Mouse (Mus musculus) olfactory bulb, adult 2 months (tissue): ENCODE measurements around the gene Chn2.

Experiments
- CTCF ChIP-seq: fragments of 200-500 bp; IDR thresholded peaks from 2 replicates; pipeline ENCODE4 v1.5.1; 2012; ENCODE audit warnings: low read depth, mild to moderate bottlenecking, low read length, moderate library complexity; ENCODE audit not compliant: insufficient read depth
- POLR2A ChIP-seq: fragments of 200-500 bp; IDR thresholded peaks from 2 replicates; pipeline ENCODE4 v1.6.1; 2012; ENCODE audit warnings: mild to moderate bottlenecking, low read depth, low read length, moderate library complexity; ENCODE audit not compliant: insufficient read depth

DNA sequence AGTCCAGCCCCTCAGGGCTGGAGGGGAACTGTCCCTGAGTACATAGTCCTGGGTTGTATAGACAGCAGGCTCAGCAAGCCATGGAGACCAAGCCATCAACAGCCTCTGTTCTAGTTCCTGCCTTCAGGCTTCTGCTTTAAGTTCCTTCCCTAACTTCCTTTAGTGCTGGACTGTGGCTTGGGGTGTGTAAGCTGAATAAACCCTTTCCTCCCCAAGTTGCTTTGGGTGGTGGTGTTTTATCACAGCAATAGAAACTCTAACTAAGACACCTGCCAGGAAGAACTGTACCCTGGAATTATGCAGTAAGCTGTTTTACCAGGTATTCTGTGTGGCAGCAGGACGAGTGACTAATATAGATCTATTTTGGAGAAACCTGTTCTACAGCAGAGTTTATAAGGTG lies 280.9 kb downstream of the Chn2 start:
- TF ChIP-seq CTCF (no peak), POLR2A (no peak)
